ENCODE assay signal across 24 mouse cellular contexts in the genomic region with DNA sequence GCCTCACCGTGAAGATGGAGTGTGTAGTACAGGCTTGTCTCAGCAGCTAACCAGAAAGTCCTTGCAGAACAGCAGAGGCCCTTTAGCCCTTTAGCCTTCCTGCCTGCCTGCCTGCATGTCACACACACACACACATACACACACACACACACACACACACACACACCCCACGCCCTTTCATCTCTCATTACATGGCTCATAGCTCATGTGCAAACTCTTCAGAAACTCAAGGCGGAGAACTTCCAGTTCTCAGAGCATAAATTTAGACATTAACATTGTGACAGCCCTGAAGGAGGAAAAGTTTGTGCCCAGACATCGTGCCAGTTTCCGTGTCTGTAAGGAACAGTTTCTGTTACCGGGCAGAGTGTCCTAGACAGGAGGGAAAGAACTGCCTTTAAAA.
DNase-seq lines count a peak whose midpoint lies in the region; ATAC-seq lines count a peak whose summit lies in the region.
"Had no signal": no experiment of that assay in that cellular context is flagged by ENCODE, and none has a peak within 500 bp of the region (broad histone marks: within the 10 kb centered on the region; RNA-seq: fewer than 3 reads in every experiment).

No protein-coding gene starts in this region.

- H3K27ac ChIP-seq in kidney, embryonic 15.5 days = no peak overlapping the region
- H3K27ac ChIP-seq in kidney, embryonic 14.5 days (ENCODE audit: low read depth, low read length) = no peak overlapping the region
- H3K27ac ChIP-seq: embryonic facial prominence, embryonic 13.5 days; hindbrain, embryonic 15.5 days; left cerebral cortex, adult 2 months; liver, embryonic 13.5 days; midbrain, embryonic 13.5 days had no signal

- H3K27me3 ChIP-seq in kidney, embryonic 15.5 days = no peaks in the 10 kb centered on the region
- H3K27me3 ChIP-seq in kidney, embryonic 14.5 days (ENCODE audit: control insufficient read depth, insufficient read depth, low read length) = no peaks in the 10 kb centered on the region
- H3K27me3 ChIP-seq: embryonic facial prominence, embryonic 13.5 days; hindbrain, embryonic 15.5 days; liver, embryonic 13.5 days; megakaryocyte, embryonic 14.5 days; midbrain, embryonic 13.5 days had no signal

- no peak overlapping the region for H3K4me3 ChIP-seq in kidney, embryonic 15.5 days (replicated peaks)
- no peak overlapping the region for H3K4me3 ChIP-seq in kidney, embryonic 14.5 days (ENCODE audit: low read length)
- H3K4me3 ChIP-seq: embryonic facial prominence, embryonic 13.5 days; erythroblast, embryonic 14.5 days; hindbrain, embryonic 15.5 days; left cerebral cortex, adult 2 months; liver, embryonic 13.5 days; megakaryocyte, embryonic 14.5 days; midbrain, embryonic 13.5 days had no signal

- H3K4me1 ChIP-seq in kidney, embryonic 15.5 days = no peaks in the 10 kb centered on the region
- no peaks in the 10 kb centered on the region for H3K4me1 ChIP-seq in kidney, embryonic 14.5 days (ENCODE audit: control insufficient read depth, insufficient read depth, low read length)
- H3K4me1 ChIP-seq: hindbrain, embryonic 15.5 days; megakaryocyte, embryonic 14.5 days had no signal

- WGBS in kidney, embryonic 15.5 days = 56% methylated on average over 6 of the region's 6 CpGs
- WGBS in kidney, embryonic 14.5 days = 56% methylated on average over 6 of the region's 6 CpGs

- H3K4me2 ChIP-seq in kidney, embryonic 15.5 days = no peak overlapping the region
- no peak overlapping the region for H3K4me2 ChIP-seq in kidney, embryonic 14.5 days (replicated peaks; ENCODE audit: low read depth, low read length)
- H3K4me2 ChIP-seq: embryonic facial prominence, embryonic 13.5 days; hindbrain, embryonic 15.5 days; liver, embryonic 13.5 days; midbrain, embryonic 13.5 days had no signal

- H3K9ac ChIP-seq in kidney, embryonic 15.5 days = no peak overlapping the region
- no peak overlapping the region for H3K9ac ChIP-seq in kidney, embryonic 14.5 days (ENCODE audit: low read depth, low read length)
- H3K9ac ChIP-seq: embryonic facial prominence, embryonic 13.5 days; hindbrain, embryonic 15.5 days; liver, embryonic 13.5 days; midbrain, embryonic 13.5 days had no signal

- peak; percentile 63 to 70 for DNase-seq in gastrocnemius, adult 8-10 months (ENCODE audit: low spot score in 2 of 2)
- peak; percentile 73 for DNase-seq in gastrocnemius, postnatal 25 days
- DNase-seq in thymus, postnatal 0 days (ENCODE audit: low spot score) = peak; percentile 53
- DNase-seq in cerebellum, adult 11 months = no peak
- DNase-seq in cerebellum, adult 9-11 months = no peak
- DNase-seq: adrenal gland, adult 2 months; B cell, adult 2 months; cerebellum, adult 18-20 months; cerebellum, postnatal 25 days; embryo, embryonic 11 days; kidney, adult 8-10 months; kidney, postnatal 36 days; liver, embryonic 13.5 days; spleen, adult 18-20 months had no signal

- peaks cover 15% of the 10 kb centered on the region; the same call in 1 of the 2 replicates for H3K36me3 ChIP-seq in kidney, embryonic 15.5 days
- H3K36me3 ChIP-seq in kidney, embryonic 14.5 days (ENCODE audit: control insufficient read depth, insufficient read depth, low read length) = no peaks in the 10 kb centered on the region
- H3K36me3 ChIP-seq: hindbrain, embryonic 15.5 days; midbrain, embryonic 13.5 days had no signal

- ATAC-seq in kidney, embryonic 15.5 days (replicated peaks; ENCODE audit: low FRiP score) = 0 out of 2 replicates have a peak, but pooled peaks have one; percentile 22
- ATAC-seq in kidney, embryonic 14.5 days (ENCODE audit: low FRiP score, low TSS enrichment) = no peak
- ATAC-seq in erythroid progenitor cell, adult 5-6 weeks (replicated peaks; ENCODE audit: low FRiP score, poor library complexity, severe bottlenecking) = no peak
- ATAC-seq: forebrain, embryonic 16.5 days; midbrain, embryonic 13.5 days had no signal

- H3K9me3 ChIP-seq in kidney, embryonic 15.5 days (replicated peaks) = no peaks in the 10 kb centered on the region
- peaks cover 6% of the 10 kb centered on the region; the same call in 1 of the 2 replicates for H3K9me3 ChIP-seq in kidney, embryonic 14.5 days (ENCODE audit: control insufficient read depth, low read length)
- H3K9me3 ChIP-seq: hindbrain, embryonic 15.5 days; liver, embryonic 13.5 days; megakaryocyte, embryonic 14.5 days had no signal

Comparison
In these comparisons a context has a peak if more than half of its experiments do, and no peak if none do; other contexts are left out.
1. DNase-seq: peak in gastrocnemius, adult 8-10 months (2 of 2), gastrocnemius, postnatal 25 days (single experiment) and thymus, postnatal 0 days (single experiment); none in cerebellum, adult 11 months (single experiment) and cerebellum, adult 9-11 months (single experiment).